Mouse (Mus musculus): ENCODE results near the gene Rgs8. TPM values are rescaled to one million over a fixed set of nuclear protein-coding genes. Genes with fewer than 3 reads are reported as not detected.

Gene Rgs8
- total and polyA plus RNA-seq, 2 experiments from 2014 or later, result 14.1 to 23.9 TPM

GRCm38 (mm10) chr1:153709451-153709850, 56.6 kb downstream of the Rgs8 start:
- Histone ChIP-seq H3K4me2 (ENCODE audit: low read depth, low read length) (no peak overlapping the region), H3K36me3 (ENCODE audit: insufficient read depth, low read length) (no peaks in the 10 kb centered on the region), H3K4me3 (ENCODE audit: low read length) (no peak overlapping the region), H3K9ac (replicated peaks; ENCODE audit: low read length) (no peak overlapping the region), H3K27me3 (ENCODE audit: insufficient read depth, low read length) (no peaks in the 10 kb centered on the region), H3K9me3 (ENCODE audit: low read length) (no peaks in the 10 kb centered on the region), H3K27ac (no peak overlapping the region), H3K4me1 (ENCODE audit: insufficient read depth, low read length) (no peaks in the 10 kb centered on the region)
- no peak for ATAC-seq
- 75% methylated on average over 5 of the region's 5 CpGs for WGBS
- no peak for TF ChIP-seq CTCF (IDR thresholded peaks at IDR 0.05; ENCODE audit: low read depth)
- DNase-seq (ENCODE audit: low spot score), result no peak

- ATAC-seq (no peak), DNase-seq (ENCODE audit: low spot score) (no peak)
- Histone ChIP-seq H3K4me3 (ENCODE audit: low read length) (no peak overlapping the region), H3K27me3 (ENCODE audit: insufficient read depth, low read length) (no peaks in the 10 kb centered on the region), H3K4me1 (ENCODE audit: insufficient read depth, low read length) (no peaks in the 10 kb centered on the region), H3K9me3 (ENCODE audit: low read length) (no peaks in the 10 kb centered on the region), H3K4me2 (ENCODE audit: low read depth, low read length) (no peak overlapping the region), H3K27ac (no peak overlapping the region), H3K36me3 (ENCODE audit: insufficient read depth, low read length) (no peaks in the 10 kb centered on the region), H3K9ac (replicated peaks; ENCODE audit: low read length) (no peak overlapping the region)
- no peak for TF ChIP-seq CTCF (IDR thresholded peaks at IDR 0.05; ENCODE audit: low read depth)
- WGBS, result 82% methylated on average over 3 of the region's 3 CpGs
Measured at GRCm38 (mm10) chr1:153711544-153712262, 58.9 kb downstream of the Rgs8 start.

- Histone ChIP-seq H3K4me3 (ENCODE audit: low read length) (no peak overlapping the region), H3K36me3 (ENCODE audit: insufficient read depth, low read length) (no peaks in the 10 kb centered on the region), H3K27ac (no peak overlapping the region), H3K4me1 (ENCODE audit: insufficient read depth, low read length) (no peaks in the 10 kb centered on the region), H3K4me2 (ENCODE audit: low read depth, low read length) (no peak overlapping the region), H3K27me3 (ENCODE audit: insufficient read depth, low read length) (no peaks in the 10 kb centered on the region), H3K9me3 (ENCODE audit: low read length) (no peaks in the 10 kb centered on the region), H3K9ac (replicated peaks; ENCODE audit: low read length) (no peak overlapping the region)
- no peak for DNase-seq (ENCODE audit: low spot score)
- TF ChIP-seq CTCF (IDR thresholded peaks at IDR 0.05; ENCODE audit: low read depth), result no peak
- 95% methylated on average over 2 of the region's 2 CpGs for WGBS
- no peak for ATAC-seq
Measured at GRCm38 (mm10) chr1:153712633-153713032, 59.8 kb downstream of the Rgs8 start.

- Histone ChIP-seq H3K36me3 (ENCODE audit: insufficient read depth, low read length) (no peaks in the 10 kb centered on the region), H3K27me3 (ENCODE audit: insufficient read depth, low read length) (no peaks in the 10 kb centered on the region), H3K27ac (peak overlapping the region; percentile 26; the same call in 1 of the 2 replicates), H3K4me3 (ENCODE audit: low read length) (no peak overlapping the region), H3K4me2 (ENCODE audit: low read depth, low read length) (no peak overlapping the region), H3K9ac (replicated peaks; ENCODE audit: low read length) (no peak overlapping the region), H3K9me3 (ENCODE audit: low read length) (no peaks in the 10 kb centered on the region), H3K4me1 (ENCODE audit: insufficient read depth, low read length) (0 out of 2 replicates have a peak, but pooled peaks cover 4% of the 10 kb centered on the region)
- no peak for DNase-seq (ENCODE audit: low spot score)
- TF ChIP-seq CTCF (IDR thresholded peaks at IDR 0.05; ENCODE audit: low read depth), result no peak
- 68% methylated on average over 1 of the region's 1 CpGs for WGBS
- peak; percentile 70 for ATAC-seq
Measured at GRCm38 (mm10) chr1:153717990-153718389, 65.2 kb downstream of the Rgs8 start.

- Histone ChIP-seq H3K4me3 (ENCODE audit: low read length) (no peak overlapping the region), H3K9ac (replicated peaks; ENCODE audit: low read length) (no peak overlapping the region), H3K9me3 (ENCODE audit: low read length) (no peaks in the 10 kb centered on the region), H3K4me1 (ENCODE audit: insufficient read depth, low read length) (0 out of 2 replicates have a peak, but pooled peaks cover 4% of the 10 kb centered on the region), H3K4me2 (ENCODE audit: low read depth, low read length) (no peak overlapping the region), H3K27me3 (ENCODE audit: insufficient read depth, low read length) (no peaks in the 10 kb centered on the region), H3K36me3 (ENCODE audit: insufficient read depth, low read length) (no peaks in the 10 kb centered on the region), H3K27ac (no peak overlapping the region)
- WGBS, result 77% methylated on average over 7 of the region's 7 CpGs
- no peak for TF ChIP-seq CTCF (IDR thresholded peaks at IDR 0.05; ENCODE audit: low read depth)
- ATAC-seq (no peak), DNase-seq (ENCODE audit: low spot score) (no peak)
Measured at GRCm38 (mm10) chr1:153720935-153721334, 68.1 kb downstream of the Rgs8 start.

- H3K27ac ChIP-seq, result no peak overlapping the region
- no peaks in the 10 kb centered on the region for H3K36me3 ChIP-seq (ENCODE audit: insufficient read depth, low read length)
- H3K9ac ChIP-seq (replicated peaks; ENCODE audit: low read length), result no peak overlapping the region
- DNase-seq (ENCODE audit: low spot score) (no peak), ATAC-seq (no peak)
- TF ChIP-seq CTCF (IDR thresholded peaks at IDR 0.05; ENCODE audit: low read depth), result no peak
- 0 out of 2 replicates have a peak, but pooled peaks cover 4% of the 10 kb centered on the region for H3K4me1 ChIP-seq (ENCODE audit: insufficient read depth, low read length)
- H3K4me3 ChIP-seq (ENCODE audit: low read length), result no peak overlapping the region
- WGBS, result 84% methylated on average over 9 of the region's 9 CpGs
- no peak overlapping the region for H3K4me2 ChIP-seq (ENCODE audit: low read depth, low read length)
- no peaks in the 10 kb centered on the region for H3K27me3 ChIP-seq (ENCODE audit: insufficient read depth, low read length)
- H3K9me3 ChIP-seq (ENCODE audit: low read length), result no peaks in the 10 kb centered on the region
Measured at GRCm38 (mm10) chr1:153721565-153722310, 68.9 kb downstream of the Rgs8 start.

- no peaks in the 10 kb centered on the region for H3K4me1 ChIP-seq (ENCODE audit: insufficient read depth, low read length)
- H3K4me2 ChIP-seq (ENCODE audit: low read depth, low read length), result no peak overlapping the region
- H3K4me3 ChIP-seq (ENCODE audit: low read length), result no peak overlapping the region
- no peak overlapping the region for H3K9ac ChIP-seq (replicated peaks; ENCODE audit: low read length)
- DNase-seq (ENCODE audit: low spot score), result no peak
- H3K27ac ChIP-seq, result no peak overlapping the region
- 85% methylated on average over 9 of the region's 9 CpGs for WGBS
- no peaks in the 10 kb centered on the region for H3K36me3 ChIP-seq (ENCODE audit: insufficient read depth, low read length)
- H3K9me3 ChIP-seq (ENCODE audit: low read length), result no peaks in the 10 kb centered on the region
- H3K27me3 ChIP-seq (ENCODE audit: insufficient read depth, low read length), result no peaks in the 10 kb centered on the region
- no peak for ATAC-seq
- no peak for TF ChIP-seq CTCF (IDR thresholded peaks at IDR 0.05; ENCODE audit: low read depth)
Measured at GRCm38 (mm10) chr1:153723426-153723825, 70.6 kb downstream of the Rgs8 start.

All from hindbrain, postnatal 0 days (tissue).